Mouse (Mus musculus): ENCODE results near the gene Tatdn2. TPM values are rescaled to one million over a fixed set of nuclear protein-coding genes. Genes with fewer than 3 reads are reported as not detected.
"Not testable (repeated sequence)": the region's sequence is repeated elsewhere in the genome, so short reads cannot be mapped to it uniquely, and the experiment has no call there.

Gene Tatdn2
- polyA plus RNA-seq, 1 experiment, result 112 TPM

GRCm38 (mm10) chr6:113667611-113668122 is 29.2 kb upstream of the Tatdn2 start:
- H3K4me3 ChIP-seq (replicated peaks; ENCODE audit: control insufficient read depth, low read depth, low read length), result no peak overlapping the region
- WGBS, result 83% methylated on average over 8 of the region's 8 CpGs
- H3K4me1 ChIP-seq (ENCODE audit: control insufficient read depth, insufficient read depth, low read length), result peaks cover 21% of the 10 kb centered on the region
- no peak overlapping the region for H3K27ac ChIP-seq (ENCODE audit: control insufficient read depth, insufficient read depth, low read depth, low read length, poor library complexity)
- TF ChIP-seq POLR2A (IDR thresholded peaks at IDR 0.05; ENCODE audit: borderline replicate concordance, control insufficient read depth, low read depth, low read length) (no peak), CTCF (IDR thresholded peaks at IDR 0.05; ENCODE audit: control insufficient read depth, insufficient read depth, low read length) (no peak)

DNA sequence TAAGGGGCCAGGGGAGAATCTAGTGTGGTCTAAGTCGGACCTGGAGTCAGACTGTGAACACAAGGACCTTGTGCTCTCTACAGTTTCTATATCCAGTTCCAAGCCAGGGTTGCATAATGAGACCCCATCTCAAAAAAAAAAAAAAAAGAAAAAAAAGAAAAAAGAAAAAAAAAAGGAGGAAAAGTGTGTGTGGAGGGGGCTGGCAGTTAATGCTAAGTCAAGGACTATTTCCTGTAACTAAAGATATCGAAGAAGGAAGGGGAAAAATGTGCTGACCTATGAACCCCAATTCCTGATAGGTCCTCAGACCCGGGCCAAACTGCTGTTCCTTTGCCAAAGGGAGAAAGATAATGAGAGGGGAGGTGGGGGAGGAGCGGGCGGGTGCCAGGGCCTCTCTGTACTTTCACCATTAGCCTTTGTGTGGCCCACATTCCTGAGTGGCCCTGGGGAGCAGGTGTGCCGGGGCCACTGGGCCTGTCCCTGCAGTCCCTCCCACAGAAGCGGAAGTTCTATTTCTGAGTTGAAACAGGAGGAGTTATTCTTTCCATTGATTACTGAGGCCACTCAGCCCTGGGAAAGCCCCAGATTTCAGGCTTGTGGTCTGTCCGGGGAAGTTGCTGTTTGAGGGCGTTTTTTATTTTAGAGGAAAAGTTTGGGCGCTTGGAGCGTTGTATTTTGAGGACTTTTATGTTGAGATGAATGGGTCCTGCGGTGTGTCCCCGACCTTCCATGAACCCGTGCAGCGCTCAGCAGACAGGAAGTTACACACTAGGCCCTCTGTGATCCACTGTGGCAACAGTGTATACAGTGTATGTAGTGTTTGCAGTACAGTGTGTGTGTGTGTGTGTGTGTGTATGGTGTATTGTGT is 28.3 kb upstream of the Tatdn2 start:
- TF ChIP-seq POLR2A (IDR thresholded peaks at IDR 0.05; ENCODE audit: borderline replicate concordance, control insufficient read depth, low read depth, low read length), result no peak
- TF ChIP-seq CTCF (IDR thresholded peaks at IDR 0.05; ENCODE audit: control insufficient read depth, insufficient read depth, low read length), result no peak
- Histone ChIP-seq H3K4me3 (replicated peaks; ENCODE audit: control insufficient read depth, low read depth, low read length) (no peak overlapping the region), H3K27ac (ENCODE audit: control insufficient read depth, insufficient read depth, low read depth, low read length, poor library complexity) (peak overlapping the region; percentile 55), H3K4me1 (ENCODE audit: control insufficient read depth, insufficient read depth, low read length) (peaks cover 20% of the 10 kb centered on the region)
- WGBS, result 7% methylated on average over 15 of the region's 15 CpGs

DNA sequence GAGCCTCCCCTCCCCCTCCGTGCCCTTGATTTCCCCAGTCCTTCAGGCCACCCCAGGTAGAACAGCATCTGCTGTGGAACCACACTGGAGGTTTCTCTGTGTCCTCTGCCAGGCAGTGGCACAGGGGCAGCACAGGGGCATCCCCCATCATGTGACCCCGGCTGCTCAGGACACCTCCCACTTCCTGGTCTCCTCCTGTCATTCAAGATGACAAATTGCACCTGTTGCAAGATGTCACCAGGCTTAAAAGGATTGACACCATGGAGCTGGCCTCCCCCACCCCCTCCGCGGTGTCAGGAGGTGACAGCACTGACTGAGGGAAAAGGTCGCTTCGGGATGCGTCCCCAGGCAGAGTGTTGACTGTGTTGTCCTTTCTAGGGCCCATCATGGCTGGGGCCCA is 27.0 kb upstream of the Tatdn2 start:
- 71% methylated on average over 7 of the region's 7 CpGs for WGBS
- Histone ChIP-seq H3K4me3 (replicated peaks; ENCODE audit: control insufficient read depth, low read depth, low read length) (no peak overlapping the region), H3K4me1 (ENCODE audit: control insufficient read depth, insufficient read depth, low read length) (peaks cover 15% of the 10 kb centered on the region), H3K27ac (ENCODE audit: control insufficient read depth, insufficient read depth, low read depth, low read length, poor library complexity) (peak overlapping the region; percentile 55)
- TF ChIP-seq POLR2A (IDR thresholded peaks at IDR 0.05; ENCODE audit: borderline replicate concordance, control insufficient read depth, low read depth, low read length) (no peak), CTCF (IDR thresholded peaks at IDR 0.05; ENCODE audit: control insufficient read depth, insufficient read depth, low read length) (no peak)

- H3K27ac ChIP-seq (ENCODE audit: control insufficient read depth, insufficient read depth, low read depth, low read length, poor library complexity); H3K4me3 ChIP-seq (replicated peaks; ENCODE audit: control insufficient read depth, low read depth, low read length): not testable (repeated sequence)
- peaks cover 14% of the 10 kb centered on the region for H3K4me1 ChIP-seq (ENCODE audit: control insufficient read depth, insufficient read depth, low read length)
- 89% methylated on average over 1 of the region's 1 CpGs for WGBS
These were observed 24.8 kb upstream of the Tatdn2 start for GRCm38 (mm10) chr6:113672029-113672428.

GRCm38 (mm10) chr6:113672989-113673388 is 23.9 kb upstream of the Tatdn2 start:
- Histone ChIP-seq H3K4me3 (replicated peaks; ENCODE audit: control insufficient read depth, low read depth, low read length) (no peak overlapping the region), H3K27ac (ENCODE audit: control insufficient read depth, insufficient read depth, low read depth, low read length, poor library complexity) (no peak overlapping the region; the same call in 1 of the 2 replicates), H3K4me1 (ENCODE audit: control insufficient read depth, insufficient read depth, low read length) (peaks cover 14% of the 10 kb centered on the region)
- TF ChIP-seq CTCF (IDR thresholded peaks at IDR 0.05; ENCODE audit: control insufficient read depth, insufficient read depth, low read length) (no peak), POLR2A (IDR thresholded peaks at IDR 0.05; ENCODE audit: borderline replicate concordance, control insufficient read depth, low read depth, low read length) (no peak)
- 67% methylated on average over 6 of the region's 6 CpGs for WGBS

- Histone ChIP-seq H3K27ac (ENCODE audit: control insufficient read depth, insufficient read depth, low read depth, low read length, poor library complexity) (no peak overlapping the region), H3K4me1 (ENCODE audit: control insufficient read depth, insufficient read depth, low read length) (peaks cover 7% of the 10 kb centered on the region; the same call in 1 of the 2 replicates), H3K4me3 (replicated peaks; ENCODE audit: control insufficient read depth, low read depth, low read length) (no peak overlapping the region)
- 52% methylated on average over 4 of the region's 4 CpGs for WGBS
- TF ChIP-seq POLR2A (IDR thresholded peaks at IDR 0.05; ENCODE audit: borderline replicate concordance, control insufficient read depth, low read depth, low read length) (no peak), CTCF (IDR thresholded peaks at IDR 0.05; ENCODE audit: control insufficient read depth, insufficient read depth, low read length) (no peak)
These were observed 21.6 kb upstream of the Tatdn2 start for GRCm38 (mm10) chr6:113675234-113675633.

- 91% methylated on average over 9 of the region's 9 CpGs for WGBS
- no peak for TF ChIP-seq POLR2A (IDR thresholded peaks at IDR 0.05; ENCODE audit: borderline replicate concordance, control insufficient read depth, low read depth, low read length)
- no peak for TF ChIP-seq CTCF (IDR thresholded peaks at IDR 0.05; ENCODE audit: control insufficient read depth, insufficient read depth, low read length)
- H3K4me1 ChIP-seq (ENCODE audit: control insufficient read depth, insufficient read depth, low read length), result peaks cover 8% of the 10 kb centered on the region
These were observed 20.9 kb upstream of the Tatdn2 start for GRCm38 (mm10) chr6:113675991-113676390.

GRCm38 (mm10) chr6:113677070-113677734 is 19.6 kb upstream of the Tatdn2 start:
- 54% methylated on average over 14 of the region's 14 CpGs for WGBS
- Histone ChIP-seq H3K4me1 (ENCODE audit: control insufficient read depth, insufficient read depth, low read length) (peaks cover 7% of the 10 kb centered on the region), H3K27ac (ENCODE audit: control insufficient read depth, insufficient read depth, low read depth, low read length, poor library complexity) (peak overlapping the region; percentile 67), H3K4me3 (replicated peaks; ENCODE audit: control insufficient read depth, low read depth, low read length) (no peak overlapping the region)
- no peak for TF ChIP-seq POLR2A (IDR thresholded peaks at IDR 0.05; ENCODE audit: borderline replicate concordance, control insufficient read depth, low read depth, low read length)
- no peak for TF ChIP-seq CTCF (IDR thresholded peaks at IDR 0.05; ENCODE audit: control insufficient read depth, insufficient read depth, low read length)

More at GRCm38 (mm10) chr6:113675991-113676390, 20.9 kb upstream of the Tatdn2 start:
- no peak overlapping the region for H3K27ac ChIP-seq (ENCODE audit: control insufficient read depth, insufficient read depth, low read depth, low read length, poor library complexity)
- H3K4me3 ChIP-seq (replicated peaks; ENCODE audit: control insufficient read depth, low read depth, low read length), result no peak overlapping the region
